Mouse (Mus musculus) hindbrain, embryonic 16.5 days (tissue): ENCODE measurements around the gene Cnih4. TPM values are rescaled to one million over a fixed set of nuclear protein-coding genes. Genes with fewer than 3 reads are reported as not detected.

ENCODE experiments used
- ATAC-seq: fragments of 200-750 bp; cut with Nextera tagmentation; 2 replicates; pipeline ENCODE4 v1.8.0; 2017; ENCODE audit warnings: moderate TSS enrichment, moderate library complexity
- H3K27ac ChIP-seq: fragments of 300-500 bp; sonication (generic); 2 replicates; pipeline ENCODE4 v1.5.1; 2014; ENCODE audit warnings: low read depth, mild to moderate bottlenecking, control low read depth, low read length, moderate library complexity
- H3K27me3 ChIP-seq: fragments of 300-500 bp; sonication (generic); replicated peaks from 2 replicates; pipeline ENCODE4 v1.6.1; 2014; ENCODE audit warnings: low read length; ENCODE audit not compliant: control insufficient read depth, insufficient read depth
- H3K36me3 ChIP-seq: fragments of 300-500 bp; sonication (generic); 2 replicates; pipeline ENCODE4 v1.6.1; 2014; ENCODE audit warnings: mild to moderate bottlenecking, low read length, moderate library complexity, mixed read lengths; ENCODE audit not compliant: control insufficient read depth, insufficient read depth
- H3K4me1 ChIP-seq: fragments of 300-500 bp; sonication (generic); 2 replicates; pipeline ENCODE4 v1.6.1; 2014; ENCODE audit warnings: low read depth, low read length; ENCODE audit not compliant: control insufficient read depth, insufficient read depth
- H3K4me2 ChIP-seq: fragments of 300-500 bp; sonication (generic); 2 replicates; pipeline ENCODE4 v1.6.1; 2014; ENCODE audit warnings: mild to moderate bottlenecking, low read length, control low read depth, moderate library complexity
- H3K4me3 ChIP-seq: fragments of 300-500 bp; sonication (generic); 2 replicates; pipeline ENCODE4 v1.5.1; 2014; ENCODE audit warnings: mild to moderate bottlenecking, low read length, control low read depth, moderate library complexity
- H3K9ac ChIP-seq: fragments of 300-500 bp; sonication (generic); 2 replicates; pipeline ENCODE4 v1.6.1; 2014; ENCODE audit warnings: low read depth, mild to moderate bottlenecking, control low read depth, low read length, moderate library complexity
- H3K9me3 ChIP-seq: fragments of 300-500 bp; sonication (generic); 2 replicates; pipeline ENCODE4 v1.6.1; 2014; ENCODE audit warnings: mild to moderate bottlenecking, low read length, moderate library complexity; ENCODE audit not compliant: control insufficient read depth
- WGBS: fragments of 180-500 bp; shearing (Covaris S2); extraction: QIAGEN DNeasy Blood & Tissue Kit; methylation state at CpG from one replicate; pipeline ENCODE4 v1.1.7; 2014; 5-methylcytosine and 5-hydroxymethylcytosine counted together
- polyA plus RNA-seq: library from polyadenylated mRNA; unstranded; fragments of >200 nt; fragmentation: Nextera tagmentation; extraction: Ambion mirVana; gene quantifications from 2 replicates; pipeline ENCODE4 v1.2.1, GENCODE M21; 2015

Gene Cnih4
- polyA plus RNA-seq, 1 experiment from 2014 or later, result 62.4 TPM

GRCm38 (mm10) chr1:181146187-181146586 lies 1.7 kb downstream of the Cnih4 start:
- WGBS, result 94% methylated on average over 2 of the region's 2 CpGs
- Histone ChIP-seq H3K27ac (no peak overlapping the region), H3K9me3 (no peaks in the 10 kb centered on the region), H3K27me3 (no peaks in the 10 kb centered on the region), H3K4me1 (peaks cover 16% of the 10 kb centered on the region), H3K36me3 (no peaks in the 10 kb centered on the region), H3K9ac (no peak overlapping the region), H3K4me3 (no peak overlapping the region), H3K4me2 (no peak overlapping the region)
- ATAC-seq, result no peak

DNA sequence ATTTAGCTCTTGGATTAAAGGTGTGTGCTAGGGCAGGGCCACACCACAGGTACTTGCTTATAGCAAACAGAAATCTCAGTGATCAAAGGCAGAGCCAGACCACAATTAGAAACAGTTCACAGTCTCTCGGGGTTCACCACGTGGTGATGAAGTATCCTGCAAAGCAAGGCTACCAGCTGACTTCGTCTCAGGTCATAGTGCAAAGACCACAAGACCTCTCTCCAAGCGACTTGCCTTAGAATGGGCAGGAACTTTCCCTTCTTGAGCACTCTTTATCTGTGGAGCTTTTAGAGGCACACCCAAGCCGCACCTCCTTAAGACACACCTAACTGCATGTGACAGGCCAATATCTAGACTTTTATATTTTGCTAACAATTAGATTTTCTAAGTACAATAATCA lies 4.0 kb downstream of the Cnih4 start:
- no peaks in the 10 kb centered on the region for H3K9me3 ChIP-seq
- H3K9ac ChIP-seq, result no peak overlapping the region
- WGBS, result 71% methylated on average over 5 of the region's 5 CpGs
- H3K27ac ChIP-seq, result peak overlapping the region; percentile 40; the same call in 1 of the 2 replicates
- ATAC-seq, result no peak
- H3K27me3 ChIP-seq, result no peaks in the 10 kb centered on the region
- no peak overlapping the region for H3K4me2 ChIP-seq
- H3K36me3 ChIP-seq, result no peaks in the 10 kb centered on the region
- no peak overlapping the region for H3K4me3 ChIP-seq
- H3K4me1 ChIP-seq, result peaks cover 23% of the 10 kb centered on the region

DNA sequence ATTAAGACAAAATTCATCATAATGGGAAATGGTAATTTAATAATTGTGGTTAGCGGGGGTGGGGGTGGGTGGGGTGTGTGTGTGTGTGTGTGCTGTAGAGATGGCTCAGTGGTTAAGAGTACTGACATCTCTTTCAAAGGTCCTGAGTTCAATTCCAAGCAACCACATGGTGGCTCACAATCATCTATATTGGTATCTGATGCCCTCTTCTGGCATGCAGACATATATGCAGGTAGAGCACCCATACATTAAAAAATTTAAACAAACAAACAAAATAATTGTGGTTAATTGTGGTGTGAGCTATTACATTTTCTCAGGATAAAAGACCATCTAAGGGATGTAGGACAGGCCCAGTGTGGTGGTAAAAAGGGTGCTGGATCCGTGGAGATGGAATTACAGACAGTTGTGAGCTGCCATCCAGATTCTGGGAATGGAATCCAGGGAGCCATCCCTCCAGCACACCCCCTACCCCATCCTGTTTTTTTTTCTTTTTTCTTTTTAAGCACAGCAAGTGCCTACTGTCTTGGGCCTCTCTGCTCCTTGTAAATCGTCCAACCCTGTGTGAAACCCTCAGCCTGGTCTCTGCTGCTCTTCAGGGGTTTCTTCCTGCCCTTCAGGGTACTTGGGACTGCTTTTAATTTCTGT lies 5.0 kb downstream of the Cnih4 start:
- Histone ChIP-seq H3K9me3 (no peaks in the 10 kb centered on the region), H3K4me3 (no peak overlapping the region), H3K27me3 (no peaks in the 10 kb centered on the region), H3K4me1 (peaks cover 23% of the 10 kb centered on the region), H3K27ac (no peak overlapping the region), H3K36me3 (no peaks in the 10 kb centered on the region), H3K4me2 (no peak overlapping the region), H3K9ac (no peak overlapping the region)
- no peak for ATAC-seq
- WGBS, result 71% methylated on average over 3 of the region's 3 CpGs

GRCm38 (mm10) chr1:181150431-181150826 lies 5.9 kb downstream of the Cnih4 start:
- Histone ChIP-seq H3K9ac (no peak overlapping the region), H3K4me3 (no peak overlapping the region), H3K4me1 (peaks cover 15% of the 10 kb centered on the region), H3K27me3 (no peaks in the 10 kb centered on the region), H3K9me3 (no peaks in the 10 kb centered on the region), H3K27ac (no peak overlapping the region), H3K36me3 (0 out of 2 replicates have a peak, but pooled peaks cover 2% of the 10 kb centered on the region), H3K4me2 (no peak overlapping the region)
- 75% methylated on average over 3 of the region's 3 CpGs for WGBS
- peak; percentile 27; the same call in 1 of the 2 replicates for ATAC-seq

GRCm38 (mm10) chr1:181150827-181151534 lies 6.5 kb downstream of the Cnih4 start:
- WGBS, result under 1% methylated on average over 33 of the region's 59 CpGs
- H3K36me3 ChIP-seq, result peaks cover 7% of the 10 kb centered on the region; the same call in 1 of the 2 replicates

DNA sequence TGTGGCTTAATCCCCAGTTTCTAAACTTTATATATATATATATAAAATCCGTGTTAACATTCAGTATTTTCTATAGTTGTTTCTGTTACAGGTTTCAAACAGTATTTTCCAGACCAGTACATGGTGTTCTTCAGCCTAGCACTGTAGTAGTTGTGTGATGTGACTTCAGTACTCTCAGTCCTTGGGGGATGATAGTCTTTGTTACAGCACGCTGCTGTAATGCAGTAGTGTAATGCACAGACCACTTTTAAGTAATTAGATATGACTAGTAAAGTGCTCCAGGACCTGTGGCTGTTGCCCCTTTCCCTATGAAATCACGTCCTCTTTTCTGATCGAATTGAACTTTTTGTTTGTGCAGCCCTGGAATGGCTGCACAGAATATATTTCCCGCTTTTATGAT lies 7.0 kb downstream of the Cnih4 start:
- no peaks in the 10 kb centered on the region for H3K9me3 ChIP-seq
- H3K9ac ChIP-seq, result peak overlapping the region; percentile 93
- WGBS, result 44% methylated on average over 5 of the region's 5 CpGs
- peaks cover 15% of the 10 kb centered on the region for H3K4me1 ChIP-seq
- H3K4me3 ChIP-seq, result peak overlapping the region; percentile 87
- no peak overlapping the region; the same call in 1 of the 2 replicates for H3K27ac ChIP-seq
- peak overlapping the region; percentile 61 for H3K4me2 ChIP-seq
- ATAC-seq, result no peak; the same call in 1 of the 2 replicates
- H3K27me3 ChIP-seq, result no peaks in the 10 kb centered on the region
- peaks cover 7% of the 10 kb centered on the region; the same call in 1 of the 2 replicates for H3K36me3 ChIP-seq

More at GRCm38 (mm10) chr1:181150827-181151534, 6.5 kb downstream of the Cnih4 start:
- Histone ChIP-seq H3K4me3 (peak overlapping the region; percentile 87), H3K9me3 (no peaks in the 10 kb centered on the region), H3K27me3 (no peaks in the 10 kb centered on the region), H3K4me2 (peak overlapping the region; percentile 61), H3K9ac (peak overlapping the region; percentile 93), H3K4me1 (peaks cover 15% of the 10 kb centered on the region), H3K27ac (peak overlapping the region; percentile 91)
- ATAC-seq, result peak; percentile 90

DNA sequence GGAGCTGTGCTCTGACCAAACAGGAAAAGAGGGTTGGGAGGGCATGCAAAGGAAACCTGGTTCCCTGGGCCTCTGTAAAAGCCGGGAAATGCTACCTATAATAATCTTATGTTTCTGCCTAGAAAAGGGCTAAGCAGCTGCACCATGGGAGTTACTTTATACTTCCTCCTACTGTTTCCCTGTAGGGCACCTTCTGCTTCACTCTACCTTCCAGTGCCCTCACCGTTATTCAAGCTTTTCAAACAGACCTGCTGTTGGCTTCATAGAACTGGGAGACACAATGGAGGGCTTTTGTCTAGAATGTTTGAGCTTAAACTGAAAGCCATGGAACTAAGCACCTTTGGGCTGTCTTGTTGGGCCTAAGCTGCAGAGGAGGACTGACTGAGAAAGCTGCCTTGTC lies 23.3 kb downstream of the Cnih4 start:
- Histone ChIP-seq H3K4me2 (no peak overlapping the region), H3K4me1 (no peaks in the 10 kb centered on the region), H3K27me3 (no peaks in the 10 kb centered on the region), H3K9me3 (no peaks in the 10 kb centered on the region), H3K4me3 (no peak overlapping the region), H3K27ac (no peak overlapping the region), H3K36me3 (peaks cover 29% of the 10 kb centered on the region), H3K9ac (no peak overlapping the region)
- no peak for ATAC-seq
- 79% methylated on average over 2 of the region's 2 CpGs for WGBS

DNA sequence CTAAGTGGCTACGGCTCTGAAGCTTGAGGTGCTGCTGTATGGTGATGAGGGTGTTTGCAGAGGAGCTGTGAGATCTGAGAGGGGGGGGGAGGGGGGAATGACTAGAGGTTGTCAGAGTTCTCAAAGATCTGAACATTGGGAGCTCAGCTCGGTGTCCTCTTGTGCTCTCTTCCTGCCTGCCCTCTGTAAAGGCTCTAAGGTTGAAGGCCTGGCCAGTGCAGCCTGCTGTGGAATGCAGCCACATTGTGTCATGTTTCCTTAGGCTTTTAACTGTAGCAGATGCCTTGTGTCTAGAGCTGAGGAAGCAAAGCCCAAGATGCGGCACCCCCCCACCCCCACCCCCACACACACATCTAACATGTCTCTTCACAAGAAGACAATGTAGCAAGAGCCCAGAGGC lies 23.9 kb downstream of the Cnih4 start:
- 86% methylated on average over 3 of the region's 3 CpGs for WGBS
- Histone ChIP-seq H3K27me3 (no peaks in the 10 kb centered on the region), H3K9ac (no peak overlapping the region), H3K36me3 (peaks cover 25% of the 10 kb centered on the region), H3K4me1 (no peaks in the 10 kb centered on the region), H3K4me2 (no peak overlapping the region), H3K9me3 (no peaks in the 10 kb centered on the region), H3K4me3 (no peak overlapping the region), H3K27ac (no peak overlapping the region)
- ATAC-seq, result no peak

- H3K9ac ChIP-seq, result no peak overlapping the region
- H3K27ac ChIP-seq, result no peak overlapping the region
- no peaks in the 10 kb centered on the region for H3K4me1 ChIP-seq
- H3K4me2 ChIP-seq, result no peak overlapping the region
- H3K9me3 ChIP-seq, result no peaks in the 10 kb centered on the region
- peaks cover 19% of the 10 kb centered on the region for H3K36me3 ChIP-seq
- 91% methylated on average over 8 of the region's 8 CpGs for WGBS
- ATAC-seq, result no peak
- no peaks in the 10 kb centered on the region for H3K27me3 ChIP-seq
- no peak overlapping the region for H3K4me3 ChIP-seq
Observed at GRCm38 (mm10) chr1:181170210-181170609, 25.7 kb downstream of the Cnih4 start.
